Mouse (Mus musculus) heart, postnatal 14 days (tissue): ENCODE measurements at regions not wholly inside any gene's neighbourhood (a gene's known extent, or its start where the extent isn't known, plus 50 kb on each side); places are given as distances from the start of the nearest gene placed in this dataset.

Source experiments
- DNase-seq, 2 experiments: peaks; one replicate each; pipeline ENCODE4 v3.0.0; 2021 to 2022
- intact Hi-C: fragments of 180-260 bp; cut with DNase I; formaldehyde crosslinking; loops from one replicate; pipeline ENCODE4 v1.15.1; 2025

GRCm38 (mm10) chr5:148631566-148631965 lies 79.0 kb upstream of the Ubl3 start:
- intact Hi-C loops: no loop called here
- DNase-seq: no peak

- no peak for DNase-seq
- intact Hi-C loops: no loop called here
Observed at GRCm38 (mm10) chr5:148626014-148626413, 73.4 kb upstream of the Ubl3 start.

DNA sequence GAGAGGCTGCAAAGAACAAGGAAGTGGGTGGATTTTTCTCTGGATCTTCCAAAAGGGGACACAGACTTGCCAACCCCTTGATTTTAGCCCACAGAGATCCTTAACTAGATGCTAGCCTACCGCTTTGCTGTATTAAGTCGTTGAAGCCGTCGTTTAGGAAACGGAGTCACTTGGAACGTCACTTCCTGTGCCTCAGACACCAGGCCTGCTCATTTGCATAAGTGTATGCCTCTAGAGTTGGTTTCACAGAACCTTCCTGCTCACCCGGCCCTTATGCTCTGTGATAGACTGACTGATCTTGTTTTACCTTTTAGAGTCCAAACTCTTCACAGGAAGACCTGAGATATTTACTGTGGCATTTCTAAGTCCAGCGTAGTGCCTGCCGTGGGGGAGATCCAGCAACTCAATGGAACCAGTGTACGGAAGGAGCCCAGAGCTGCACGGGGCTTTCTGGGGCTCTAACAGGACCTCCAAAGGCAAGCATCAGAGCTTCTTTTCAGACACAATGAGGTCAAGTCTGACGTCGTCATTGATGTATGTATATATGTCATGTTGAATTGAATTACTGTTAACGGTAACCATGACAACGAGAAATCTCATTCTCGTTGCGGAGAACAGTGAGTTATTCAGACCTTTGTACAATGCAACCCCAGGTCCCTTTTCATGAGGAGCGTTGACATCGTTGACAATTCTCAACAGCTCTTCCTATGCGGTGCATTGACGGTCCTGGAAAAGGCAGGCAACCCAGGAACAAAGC lies 72.2 kb upstream of the Ubl3 start:
- intact Hi-C loops: no loop called here

GRCm38 (mm10) chr5:148620895-148621786 lies 68.6 kb upstream of the Ubl3 start:
- no peak for DNase-seq

More for the DNA sequence above, 72.2 kb upstream of the Ubl3 start:
- DNase-seq: no peak

GRCm38 (mm10) chr5:148619917-148620316 lies 67.3 kb upstream of the Ubl3 start:
- intact Hi-C loops: no loop called here

More at GRCm38 (mm10) chr5:148620895-148621786, 68.6 kb upstream of the Ubl3 start:
- intact Hi-C loops: no loop called here

GRCm38 (mm10) chr5:148616426-148616825 lies 63.8 kb upstream of the Ubl3 start:
- intact Hi-C loops: no loop called here
- no peak for DNase-seq

More at GRCm38 (mm10) chr5:148619917-148620316, 67.3 kb upstream of the Ubl3 start:
- DNase-seq: no peak

DNA sequence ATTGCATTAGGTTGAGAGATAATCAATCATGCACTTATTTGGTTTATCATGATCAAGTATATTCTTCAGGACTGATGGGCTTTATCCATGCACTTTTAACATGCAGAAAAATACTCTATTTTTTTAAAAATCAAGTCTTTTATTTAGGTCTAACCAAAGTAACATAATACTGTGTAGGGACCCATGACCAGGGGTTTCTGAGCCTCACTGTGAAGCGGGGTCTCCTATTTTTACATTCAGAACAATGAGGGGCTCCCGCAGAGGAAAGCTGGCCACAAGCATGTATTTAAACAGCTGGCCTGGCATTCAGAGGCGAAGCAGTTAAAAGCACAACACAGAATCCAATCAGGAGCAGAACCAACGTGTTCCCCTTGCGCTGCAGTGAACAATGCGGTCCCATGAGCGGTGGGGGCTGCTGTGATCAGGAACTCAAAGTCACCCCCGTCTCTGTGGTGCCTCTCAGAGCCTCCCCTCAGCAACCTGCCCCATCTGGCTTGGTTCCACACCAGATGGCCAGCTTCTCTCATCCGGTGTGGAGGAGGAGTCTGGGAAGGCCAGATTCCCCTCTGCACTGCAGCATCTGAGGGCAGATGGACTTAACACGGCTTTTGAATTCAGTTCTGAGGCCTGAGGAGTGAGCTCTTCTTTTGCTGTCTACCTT lies 63.2 kb upstream of the Ubl3 start:
- intact Hi-C loops: no loop called here
- DNase-seq: peak; percentile 37 to 64

GRCm38 (mm10) chr5:148615117-148615516 lies 62.5 kb upstream of the Ubl3 start:
- no peak for DNase-seq
- intact Hi-C loops: no loop called here

- intact Hi-C loops: no loop called here
- DNase-seq: no peak
Observed at GRCm38 (mm10) chr5:148611323-148611722, 58.7 kb upstream of the Ubl3 start.

DNA sequence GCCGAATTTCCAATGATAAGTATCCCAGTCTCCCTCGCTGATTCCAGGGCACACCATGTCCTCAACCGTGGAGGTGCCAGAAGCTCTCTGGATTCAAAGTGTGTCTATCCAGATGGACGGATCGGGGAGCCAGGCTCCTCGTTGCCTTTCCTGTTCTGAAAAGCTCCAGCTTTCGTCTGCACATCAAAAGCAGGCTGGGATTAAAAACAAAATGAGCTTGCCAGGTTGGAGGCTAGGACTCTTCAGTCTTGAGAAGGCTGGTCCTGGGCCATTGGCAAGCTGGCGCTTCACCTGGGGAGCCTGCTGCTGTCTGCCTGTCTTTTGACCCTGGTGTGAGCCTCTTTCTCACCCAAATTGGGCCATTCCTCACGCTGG lies 56.9 kb upstream of the Ubl3 start:
- DNase-seq: peak; percentile 13 to 28
- intact Hi-C loops: no loop called here

- DNase-seq: peak in 1 of 2 experiments; percentile 17
- intact Hi-C loops: no loop called here
Observed at GRCm38 (mm10) chr5:148608857-148609505, 56.4 kb upstream of the Ubl3 start.

- DNase-seq: peak; percentile 71 to 77
- intact Hi-C loops: no loop called here
Observed at GRCm38 (mm10) chr5:148608178-148608577, 55.6 kb upstream of the Ubl3 start.

- intact Hi-C loops: no loop called here
- DNase-seq: no peak
Observed at GRCm38 (mm10) chr5:148605730-148606129, 53.1 kb upstream of the Ubl3 start.
